Mouse (Mus musculus) liver, embryonic 14.5 days (tissue): Measurements from ENCODE around the gene Elob. TPM values are rescaled to one million over a fixed set of nuclear protein-coding genes. Genes with fewer than 3 reads are reported as not detected.

Experiments used
- ATAC-seq: fragments of 200-750 bp; cut with Nextera tagmentation; 2 replicates; pipeline ENCODE4 v1.8.0; 2017; ENCODE audit warnings: moderate number of reproducible peaks, mild to moderate bottlenecking, moderate library complexity; ENCODE audit not compliant: insufficient read depth
- DNase-seq, 3 experiments: peaks; one replicate each; pipeline ENCODE4 v3.0.0-alpha.2; 2012 to 2013; ENCODE audit warnings: low read depth in 3 of 3, low spot score in 3 of 3
- H3K27ac ChIP-seq: fragments of 300-500 bp; sonication (generic); 2 replicates; pipeline ENCODE4 v1.5.1; 2014; ENCODE audit warnings: moderate library complexity, mild to moderate bottlenecking, control low read depth, inconsistent platforms
- H3K27me3 ChIP-seq: fragments of 300-500 bp; sonication (generic); 2 replicates; pipeline ENCODE4 v1.6.1; 2014; ENCODE audit warnings: mild to moderate bottlenecking, low read length, moderate library complexity; ENCODE audit not compliant: control insufficient read depth, insufficient read depth
- H3K36me3 ChIP-seq: fragments of 300-500 bp; sonication (generic); replicated peaks from 2 replicates; pipeline ENCODE4 v1.6.1; 2014; ENCODE audit warnings: low read depth; ENCODE audit not compliant: control insufficient read depth, insufficient read depth
- H3K4me1 ChIP-seq, 2 experiments: fragments of 200-500 bp in 1 of 2; fragments of 300-500 bp in 1 of 2; sonication (generic) in 1 of 2; replicated peaks; 2 replicates each; pipeline ENCODE4 v1.6.1; 2012 to 2014; ENCODE audit warnings: antibody characterized with exemption in 1 of 2, inconsistent platforms in 1 of 2, low read length in 1 of 2; ENCODE audit not compliant: control insufficient read depth in 2 of 2, insufficient read depth in 2 of 2
- H3K4me2 ChIP-seq: fragments of 300-500 bp; sonication (generic); 2 replicates; pipeline ENCODE4 v1.6.1; 2014; ENCODE audit warnings: low read depth, mild to moderate bottlenecking, control low read depth, moderate library complexity
- H3K4me3 ChIP-seq, 2 experiments: fragments of 200-500 bp in 1 of 2; fragments of 300-500 bp in 1 of 2; sonication (generic) in 1 of 2; 2 replicates each; pipeline ENCODE4 v1.5.1; 2012 to 2014; ENCODE audit warnings: low read depth in 2 of 2, low read length in 2 of 2, mild to moderate bottlenecking in 2 of 2, control low read depth in 1 of 2, inconsistent platforms in 1 of 2, moderate library complexity in 1 of 2; ENCODE audit not compliant: insufficient read depth in 1 of 2
- H3K9ac ChIP-seq: fragments of 300-500 bp; sonication (generic); replicated peaks from 2 replicates; pipeline ENCODE4 v1.6.1; 2014; ENCODE audit warnings: mild to moderate bottlenecking, control low read depth, moderate library complexity
- H3K9me3 ChIP-seq: fragments of 300-500 bp; sonication (generic); 2 replicates; pipeline ENCODE4 v1.6.1; 2016; ENCODE audit warnings: low read length, mixed read lengths; ENCODE audit not compliant: control insufficient read depth
- CTCF ChIP-seq: IDR thresholded peaks from 2 replicates; pipeline ENCODE4 v1.5.1; 2016; ENCODE audit warnings: antibody characterized with exemption, low read depth, control low read depth
- EP300 ChIP-seq: IDR thresholded peaks from 2 replicates; pipeline ENCODE4 v1.6.1; 2016; ENCODE audit warnings: antibody characterized with exemption, low read depth
- WGBS: fragments of 180-500 bp; shearing (Covaris S2); extraction: QIAGEN DNeasy Blood & Tissue Kit; methylation state at CpG from one replicate; pipeline ENCODE4 v1.1.7; 2014; ENCODE audit not compliant: insufficient replicate concordance; 5-methylcytosine and 5-hydroxymethylcytosine counted together
- polyA plus RNA-seq, 2 experiments: library from polyadenylated mRNA; depleted of rRNA in 1 of 2; stranded (reverse) in 1 of 2; unstranded in 1 of 2; fragments of >200 nt; fragmentation: Nextera tagmentation in 1 of 2; extraction: Ambion mirVana in 1 of 2; gene quantifications; 2 replicates each; pipeline versions ENCODE4 v1.2.1 to v1.2.3; 2012 to 2014

Elob gene
- polyA plus RNA-seq, 2 experiments: 284 to 544 TPM

DNA sequence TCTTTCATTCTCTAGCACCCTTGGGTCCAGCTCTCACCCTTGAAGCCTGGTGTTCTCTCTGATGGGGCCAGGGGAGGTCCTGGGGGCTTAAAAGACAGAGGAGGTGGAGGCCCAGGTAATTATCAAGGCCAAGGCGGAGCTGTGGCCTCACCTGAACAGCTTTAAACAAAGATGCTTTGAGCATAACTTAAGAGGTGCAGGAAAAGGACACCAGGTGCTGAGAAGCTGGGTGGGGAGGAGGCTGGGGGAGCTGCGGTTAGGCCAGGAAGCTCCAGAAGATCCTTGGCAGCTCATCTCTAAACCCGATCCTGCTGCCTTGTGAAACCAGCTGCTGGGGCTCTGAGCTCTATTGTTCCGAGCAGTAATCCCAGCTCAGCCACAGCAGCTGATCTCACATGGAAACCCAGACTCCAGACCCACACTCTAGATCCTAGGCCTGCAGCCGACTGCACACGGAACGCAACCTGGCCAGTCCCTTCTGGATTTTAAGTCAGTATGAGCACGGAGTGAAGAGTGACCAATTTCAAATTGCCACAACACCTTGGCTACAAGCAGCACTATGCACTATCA is 7.2 kb upstream of the Elob start, which contains the start of gene Prss33:
Gene Prss33 (minus strand): TSS at position 51 of the 570 bp plus-strand sequence.
- Histone ChIP-seq H3K27ac (no peak within 1 kb of the TSS), H3K4me3 (no peak within 1 kb of the TSS), H3K4me1 (no peaks in the 10 kb centered on the region), H3K27me3 (peaks cover 2% of the 10 kb centered on the region; the same call in 1 of the 2 replicates), H3K9ac (no peak within 1 kb of the TSS), H3K36me3 (no peaks in the 10 kb centered on the region), H3K9me3 (no peaks in the 10 kb centered on the region), H3K4me2 (no peak within 1 kb of the TSS)
- WGBS: 64% methylated on average over 8 of the region's 8 CpGs
- ATAC-seq (no peak), DNase-seq (no peak)
- TF ChIP-seq EP300 (no peak), CTCF (no peak)

DNA sequence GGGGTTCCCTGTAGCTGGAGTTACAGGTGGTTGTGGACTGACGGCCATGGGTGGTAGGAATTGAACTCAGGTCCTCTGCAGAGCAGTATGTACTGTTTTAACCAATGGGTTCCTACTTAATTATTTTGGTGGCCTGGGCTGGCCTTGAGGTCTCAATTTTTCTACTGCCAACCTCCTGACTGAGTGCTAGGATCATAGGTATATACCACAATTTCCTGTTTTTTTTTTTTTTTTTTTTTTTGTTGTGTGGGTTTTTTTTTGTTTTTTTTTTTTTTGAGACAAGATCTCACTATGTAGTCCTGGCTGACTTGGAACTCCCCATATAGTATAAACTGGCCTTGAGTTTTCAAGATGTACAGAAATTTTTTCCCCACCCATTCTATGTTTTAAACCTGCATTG is 2.3 kb upstream of the Elob start:
- H3K9ac ChIP-seq: no peak overlapping the region
- TF ChIP-seq CTCF (no peak), EP300 (no peak)
- DNase-seq: no peak
- H3K36me3 ChIP-seq: peaks cover 6% of the 10 kb centered on the region
- H3K27me3 ChIP-seq: peaks cover 2% of the 10 kb centered on the region; the same call in 1 of the 2 replicates
- H3K27ac ChIP-seq: no peak overlapping the region
- peaks cover 13 to 15% of the 10 kb centered on the region in 2 experiments for H3K4me1 ChIP-seq
- H3K9me3 ChIP-seq: no peaks in the 10 kb centered on the region; the same call in 1 of the 2 replicates
- no peak for ATAC-seq
- no peak overlapping the region for H3K4me2 ChIP-seq
- 81% methylated on average over 1 of the region's 1 CpGs for WGBS
- H3K4me3 ChIP-seq: no peak overlapping the region

DNA sequence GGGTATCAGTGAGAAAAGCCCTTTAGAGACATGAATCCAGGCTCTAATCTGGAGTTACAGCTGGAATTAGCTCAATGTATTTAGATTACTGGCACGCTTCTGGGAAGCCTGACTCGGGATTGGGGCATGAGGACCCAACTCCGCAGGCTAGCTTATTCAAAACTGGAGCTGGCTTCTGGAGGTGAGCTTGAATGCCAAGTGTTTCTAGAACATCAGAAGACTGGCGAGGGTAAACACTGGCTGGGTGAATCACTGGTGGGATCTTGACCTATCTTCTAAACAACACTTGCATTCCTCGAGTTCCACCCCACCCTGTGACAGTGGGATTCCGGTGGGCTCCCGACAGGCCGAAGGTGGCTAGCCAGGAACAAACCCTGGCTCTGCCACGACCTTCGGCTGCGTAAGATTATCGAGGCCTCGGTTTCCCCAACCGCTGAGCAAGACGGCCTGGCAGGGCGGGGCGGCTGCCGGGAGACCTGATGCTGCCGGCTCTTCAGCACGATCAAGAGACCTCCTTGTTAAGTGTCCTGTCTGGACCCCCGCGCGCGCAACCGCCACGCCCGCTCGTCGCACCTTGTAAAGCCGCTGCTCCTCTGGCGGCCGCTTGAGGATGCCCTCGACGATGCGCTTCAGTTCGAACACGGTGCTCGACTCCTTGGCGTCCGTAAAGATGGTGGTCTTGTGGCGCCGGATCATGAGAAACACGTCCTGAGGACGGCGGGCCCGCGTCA is 500 bp downstream of the Elob start:
- Histone ChIP-seq H3K36me3 (peaks cover 32% of the 10 kb centered on the region), H3K9ac (peak overlapping the region; percentile 90), H3K4me1 (peaks cover 13 to 15% of the 10 kb centered on the region in 2 experiments), H3K4me2 (peak overlapping the region; percentile 97), H3K27me3 (peaks cover 2% of the 10 kb centered on the region; the same call in 1 of the 2 replicates), H3K27ac (peak overlapping the region; percentile 64), H3K9me3 (no peaks in the 10 kb centered on the region; the same call in 1 of the 2 replicates), H3K4me3 (peak overlapping the region; percentile 83 to 87)
- WGBS: under 1% methylated on average over 47 of the region's 47 CpGs
- TF ChIP-seq EP300 (no peak), CTCF (peak; percentile 41)
- DNase-seq (peak in 2 of 3 experiments; percentile 25 to 37), ATAC-seq (peak; percentile 72)

DNA sequence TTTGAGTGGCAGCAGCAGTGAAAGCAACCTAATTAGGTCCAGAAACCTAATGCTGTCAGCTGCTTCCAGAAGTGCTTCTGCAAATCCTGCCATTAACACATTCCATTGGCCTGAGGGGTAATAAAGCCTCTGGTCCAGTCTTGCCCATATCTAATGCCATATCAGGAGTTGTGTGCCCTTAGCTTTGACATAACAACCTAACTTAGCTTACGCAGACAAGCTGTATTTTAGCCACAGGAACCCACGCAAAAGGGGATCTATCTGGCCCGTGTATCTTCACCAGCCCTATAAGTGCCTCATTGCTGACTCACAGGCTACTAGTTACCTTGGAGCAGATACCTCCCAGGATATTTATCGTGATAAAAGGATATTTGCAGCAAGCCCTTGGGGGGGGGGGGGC is 3.3 kb downstream of the Elob start:
- WGBS: 74% methylated on average over 4 of the region's 4 CpGs
- Histone ChIP-seq H3K4me3 (no peak overlapping the region), H3K27me3 (no peaks in the 10 kb centered on the region; the same call in 1 of the 2 replicates), H3K4me2 (no peak overlapping the region), H3K9me3 (no peaks in the 10 kb centered on the region; the same call in 1 of the 2 replicates), H3K9ac (no peak overlapping the region), H3K36me3 (peaks cover 59% of the 10 kb centered on the region), H3K4me1 (peaks cover 13 to 15% of the 10 kb centered on the region in 2 experiments), H3K27ac (no peak overlapping the region)
- no peak for TF ChIP-seq EP300
- TF ChIP-seq CTCF: no peak
- no peak for ATAC-seq
- no peak for DNase-seq

DNA sequence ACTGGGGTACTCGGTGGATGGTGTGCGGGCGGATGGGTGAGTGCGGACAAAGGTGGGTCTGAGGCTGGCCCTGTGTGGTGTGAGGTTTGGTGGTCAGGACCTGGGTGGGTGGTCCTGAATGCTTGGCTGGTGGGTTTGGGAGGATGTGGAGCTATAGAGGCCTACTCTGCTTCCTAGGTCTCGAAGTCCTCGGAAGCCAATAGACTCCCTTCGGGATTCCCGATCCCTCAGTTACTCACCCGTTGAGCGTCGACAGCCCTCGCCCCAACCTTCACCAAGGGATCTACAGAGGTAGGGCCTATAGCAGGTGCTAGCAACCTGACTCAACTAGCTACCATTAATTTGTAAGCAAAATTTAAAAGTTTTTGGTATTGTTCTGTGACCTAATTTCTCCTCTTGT is 5.3 kb downstream of the Elob start:
- ATAC-seq (no peak), DNase-seq (no peak)
- H3K27ac ChIP-seq: no peak overlapping the region
- no peak for TF ChIP-seq CTCF
- no peak for TF ChIP-seq EP300
- no peak overlapping the region for H3K4me2 ChIP-seq
- H3K4me3 ChIP-seq: no peak overlapping the region
- H3K9ac ChIP-seq: no peak overlapping the region
- H3K9me3 ChIP-seq: peaks cover 10% of the 10 kb centered on the region
- H3K4me1 ChIP-seq: peaks cover 7 to 9% of the 10 kb centered on the region in 2 experiments
- H3K36me3 ChIP-seq: peaks cover 79% of the 10 kb centered on the region
- 90% methylated on average over 12 of the region's 12 CpGs for WGBS
- no peaks in the 10 kb centered on the region for H3K27me3 ChIP-seq
